ENCODE assay signal across 14 mouse cellular contexts in the genomic region with DNA sequence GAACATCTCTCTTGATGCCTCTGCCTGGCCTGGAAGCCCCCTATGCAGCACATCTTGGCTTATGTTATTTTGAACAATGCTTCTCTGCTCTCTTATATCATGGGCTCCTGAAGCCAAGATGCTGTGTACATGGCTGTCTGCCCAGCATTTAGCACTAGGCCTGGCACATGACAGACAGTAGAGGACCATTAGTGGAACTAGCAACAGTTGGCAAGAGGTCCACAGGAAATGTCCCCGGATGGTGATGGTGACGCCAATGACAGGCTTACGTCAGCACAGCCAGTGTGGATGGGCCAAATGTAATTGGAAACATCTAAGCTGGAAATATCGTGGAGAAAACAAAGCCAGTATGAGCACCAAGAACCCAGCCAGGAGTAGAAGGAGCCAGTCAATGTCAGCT.
DNase-seq lines count a peak whose midpoint lies in the region; TF ChIP-seq lines count a peak whose summit lies in the region.
"Had no signal": no experiment of that assay in that cellular context is flagged by ENCODE, and none has a peak within 500 bp of the region (broad histone marks: within the 10 kb centered on the region; RNA-seq: fewer than 3 reads in every experiment).

No protein-coding gene starts in this region.

- TF ChIP-seq CTCF in gastrocnemius, adult 2 months (IDR thresholded peaks at IDR 0.05) = no peak
- TF ChIP-seq CTCF in layer of hippocampus, adult 2 months (conservative IDR thresholded peaks at IDR 0.05) = no peak

- no peak overlapping the region for H3K27ac ChIP-seq in gastrocnemius, adult 2 months
- no peak overlapping the region for H3K27ac ChIP-seq in layer of hippocampus, adult 2 months
- H3K27ac ChIP-seq: hindbrain, embryonic 14.5 days; kidney, postnatal 0 days; limb, embryonic 13.5 days; midbrain, embryonic 15.5 days had no signal

- DNase-seq in gastrocnemius, adult 18-20 months (ENCODE audit: low spot score) = peak; percentile 24
- no peak for DNase-seq in gastrocnemius, postnatal 10 days
- peak; percentile 30 for DNase-seq in gastrocnemius, adult 2 months
- peak; percentile 41 to 60 for DNase-seq in heart, postnatal 14 days
- peak; percentile 43 for DNase-seq in lung, postnatal 14 days
- DNase-seq in urinary bladder, adult 2 months (ENCODE audit: low spot score) = no peak
- DNase-seq in layer of hippocampus, adult 2 months (ENCODE audit: low spot score in 2 of 2) = no peak
- DNase-seq in ovary, postnatal 10 days (ENCODE audit: low spot score) = no peak
- DNase-seq: right cerebral cortex, postnatal 14 days; thymus, postnatal 4 days had no signal

- H3K4me3 ChIP-seq in gastrocnemius, adult 2 months = no peak overlapping the region
- no peak overlapping the region for H3K4me3 ChIP-seq in layer of hippocampus, adult 2 months
- H3K4me3 ChIP-seq: limb, embryonic 13.5 days; midbrain, embryonic 15.5 days had no signal

- intact Hi-C loops in gastrocnemius, adult 2 months (cut with DNase I) = no loop called here
- intact Hi-C loops in heart, postnatal 14 days (cut with DNase I) = no loop called here

Comparison
In these comparisons a context has a peak if more than half of its experiments do, and no peak if none do; other contexts are left out.
1. DNase-seq: peak in gastrocnemius, adult 18-20 months (single experiment), gastrocnemius, adult 2 months (single experiment), heart, postnatal 14 days (2 of 2) and lung, postnatal 14 days (single experiment); none in gastrocnemius, postnatal 10 days (single experiment), urinary bladder, adult 2 months (single experiment), layer of hippocampus, adult 2 months (0 of 2) and ovary, postnatal 10 days (single experiment).